Mouse (Mus musculus): ENCODE data around the gene Nat8f4.
"Not testable (repeated sequence)": the region's sequence is repeated elsewhere in the genome, so short reads cannot be mapped to it uniquely, and the experiment has no call there.

Nat8f4 gene

DNA sequence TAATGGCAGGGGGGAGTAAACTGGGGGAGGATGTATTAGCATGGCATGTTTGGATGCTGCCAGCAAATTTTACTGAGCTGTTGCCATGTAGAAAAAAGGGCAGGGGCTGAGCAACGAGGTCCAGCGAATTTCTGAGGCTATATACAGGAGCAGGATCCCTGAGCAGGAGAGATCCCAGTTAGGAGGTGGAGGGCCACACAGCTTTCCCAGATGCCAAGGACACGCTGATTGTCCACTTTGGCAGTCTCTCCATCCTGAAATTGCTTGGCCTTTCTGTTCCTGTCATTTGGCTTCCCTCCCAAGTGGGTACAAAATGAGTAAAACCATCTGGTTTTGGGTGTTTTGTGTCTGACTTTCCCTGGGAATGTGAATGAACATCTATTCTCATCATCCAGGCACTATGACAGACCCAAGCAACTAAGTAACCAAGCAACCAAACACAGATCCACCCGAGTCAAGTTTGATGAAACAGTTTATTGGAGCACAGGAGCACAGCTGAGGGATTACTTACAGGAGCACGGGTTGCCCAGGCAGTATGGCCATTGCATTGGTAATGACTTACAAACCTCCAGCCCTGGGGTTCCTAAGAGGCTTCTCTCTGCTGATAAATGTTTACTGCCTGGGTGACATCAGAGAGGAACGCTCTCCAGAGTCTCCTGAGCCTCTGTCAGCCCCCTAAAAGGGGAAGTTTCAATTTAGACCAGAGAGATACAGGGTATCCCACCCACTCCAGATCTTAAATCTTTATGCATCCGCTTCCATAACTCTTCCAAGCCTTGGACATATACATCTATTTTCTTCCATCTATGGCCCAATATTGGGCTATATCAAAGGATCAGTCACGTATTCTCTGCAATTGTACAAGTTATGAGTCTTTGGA lies 5.8 kb downstream of the Nat8f4 start:
- not testable (repeated sequence) for DNase-seq

DNA sequence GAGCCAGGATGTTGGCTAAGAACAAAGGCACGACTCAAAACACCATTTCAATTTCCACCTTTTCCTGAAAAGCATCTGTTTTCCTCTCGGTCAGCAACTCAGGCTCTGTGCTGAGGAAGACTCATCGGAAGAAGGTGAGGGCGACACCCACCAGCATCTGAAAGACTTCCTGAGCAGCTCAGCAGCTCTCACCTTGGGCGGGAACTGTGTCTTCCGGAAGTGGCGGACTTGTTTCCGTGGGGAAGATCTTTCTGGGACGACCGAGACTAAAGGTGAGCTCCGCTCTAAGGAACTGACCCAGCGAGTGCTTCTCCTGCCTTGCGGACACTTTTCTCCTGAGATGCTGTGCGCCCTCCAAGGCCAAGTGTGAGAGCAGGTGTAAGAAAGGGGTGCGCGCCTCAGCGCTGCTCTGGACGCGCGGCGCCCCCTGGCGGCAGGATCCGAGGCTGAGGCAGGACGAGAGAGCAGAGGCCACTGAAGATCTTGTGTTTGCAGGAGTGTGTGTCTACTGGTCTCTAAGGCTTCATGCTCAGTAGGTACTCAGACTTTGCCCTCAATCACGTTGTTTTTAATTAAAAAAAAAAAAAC lies 9.5 kb downstream of the Nat8f4 start:
- peak; percentile 30 for DNase-seq

DNA sequence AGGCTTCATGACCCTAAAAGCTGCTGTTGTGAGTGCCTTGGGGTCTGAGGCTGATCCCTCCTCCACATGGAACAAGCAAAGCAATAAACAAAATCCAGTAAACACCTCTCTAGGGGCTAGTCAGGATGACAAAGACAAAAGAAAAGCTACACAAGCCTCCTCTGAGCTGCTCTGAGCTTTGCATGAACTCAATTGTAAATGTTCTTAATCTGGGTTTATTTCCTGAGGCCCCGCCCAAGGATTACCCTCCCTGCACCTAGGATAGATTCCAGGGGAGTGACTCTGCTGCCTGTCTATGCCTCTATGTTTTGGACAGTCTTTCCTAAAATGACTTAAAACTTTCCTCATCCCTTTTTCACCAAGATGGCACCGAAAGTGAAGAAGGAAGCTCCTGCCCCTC lies 15.7 kb downstream of the Nat8f4 start:
- no peak for DNase-seq

DNA sequence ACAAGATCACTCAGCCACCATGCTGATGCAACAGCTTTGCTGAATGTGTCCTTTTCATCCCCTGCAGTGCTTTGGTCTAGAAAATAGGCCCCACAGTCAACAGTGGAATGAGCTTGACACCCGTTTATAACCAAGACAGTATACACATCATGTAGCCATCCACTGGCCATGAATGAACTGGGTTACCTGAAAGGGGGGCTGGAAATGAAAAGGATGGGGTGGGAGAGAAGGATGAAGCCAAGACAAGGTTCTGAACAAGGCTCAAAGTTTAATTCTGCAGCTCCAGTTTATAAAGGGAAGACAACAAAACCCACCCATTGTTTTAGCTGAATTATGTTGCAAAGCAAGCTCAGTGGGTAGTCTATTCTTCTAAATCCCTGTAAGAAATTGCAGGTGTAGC lies 20.4 kb downstream of the Nat8f4 start:
- no peak for DNase-seq

DNA sequence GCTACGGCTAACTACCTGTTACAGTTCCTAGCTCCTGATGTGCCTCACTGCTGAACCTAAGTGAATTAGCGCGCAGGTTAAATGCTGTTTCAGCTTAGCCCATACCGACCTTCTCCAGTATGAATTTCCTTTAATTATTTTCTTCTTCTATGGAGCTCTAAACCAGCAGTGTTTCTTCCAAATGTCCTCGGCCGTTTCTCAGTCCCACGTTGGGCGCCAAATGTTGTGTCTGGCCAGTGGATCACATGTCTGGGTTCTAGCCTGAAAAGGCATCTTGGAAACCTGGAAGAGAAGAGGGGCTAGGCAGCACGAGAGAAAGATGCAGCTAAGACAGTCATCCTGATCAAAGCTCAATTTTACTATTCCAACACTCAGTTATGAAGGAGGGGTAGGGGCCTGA lies 21.4 kb downstream of the Nat8f4 start:
- not testable (repeated sequence) for DNase-seq

DNA sequence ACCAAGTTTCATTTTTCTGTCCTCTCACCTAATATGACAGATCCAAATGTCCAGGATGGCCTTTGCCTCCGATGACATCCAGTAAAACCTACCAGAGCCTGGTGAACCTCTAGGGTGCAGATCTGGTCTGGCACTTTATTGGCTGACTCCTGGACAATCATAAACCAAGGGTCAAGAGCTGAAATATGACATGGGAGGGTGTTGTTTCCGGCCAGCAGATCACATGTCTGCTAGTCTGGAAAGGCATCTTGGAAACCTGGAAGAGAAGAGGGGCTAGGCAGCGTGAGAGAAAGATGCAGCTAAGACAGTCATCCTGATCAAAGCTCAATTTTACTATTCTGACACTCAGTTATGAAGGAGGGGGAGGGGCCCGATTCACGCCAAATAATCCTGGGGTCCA lies 35.7 kb downstream of the Nat8f4 start, which contains the start of gene Nat8f2:
TSS of gene Nat8f2 (minus strand) at position 153 of the 400 bp plus-strand sequence.
- DNase-seq, result not testable (repeated sequence)

DNA sequence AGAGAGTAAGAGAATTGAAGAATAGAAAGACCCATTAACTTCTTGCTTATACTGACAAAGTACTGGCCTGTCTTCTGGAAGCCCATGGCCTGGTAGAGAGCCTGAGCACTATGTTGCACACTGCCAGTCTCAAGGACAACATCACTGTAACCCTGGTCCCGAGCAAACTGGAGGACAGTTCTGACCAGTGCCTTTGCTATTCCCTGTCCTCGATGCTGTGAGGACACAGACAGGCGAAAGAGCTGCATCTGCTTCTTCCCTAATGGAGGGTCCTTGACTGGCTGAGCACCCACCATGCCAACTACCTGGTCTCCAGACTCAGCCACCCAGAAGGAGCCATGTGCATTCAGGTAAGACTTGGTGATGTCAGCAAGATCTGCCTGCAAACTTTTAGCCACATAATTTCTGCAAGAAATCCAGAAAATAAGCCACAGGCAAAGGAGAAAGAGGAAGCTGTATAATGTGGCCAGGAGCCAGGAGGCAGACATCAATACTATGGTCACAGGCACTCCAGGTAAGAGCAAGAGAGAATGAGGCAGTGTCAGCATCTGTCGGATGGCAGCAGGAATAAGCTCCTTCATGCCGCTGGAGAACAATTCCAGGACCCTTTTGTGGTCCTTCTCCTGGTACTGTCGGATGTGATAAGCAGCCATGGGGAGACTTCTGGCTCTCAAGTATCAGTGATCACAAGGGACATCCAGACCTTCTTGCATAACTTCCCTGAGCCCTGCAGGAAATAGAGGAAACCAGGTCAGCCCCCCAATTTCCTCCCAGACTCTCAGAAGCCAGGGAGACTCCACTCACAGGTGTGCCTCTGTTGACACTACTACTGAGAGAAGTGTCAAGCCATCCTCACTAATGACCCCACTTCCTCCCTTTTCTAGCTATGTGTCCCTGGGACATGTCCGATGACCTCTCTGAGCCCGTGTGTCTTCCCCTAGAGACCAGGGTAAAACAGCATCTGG lies 36.7 kb downstream of the Nat8f4 start:
- no peak for DNase-seq

DNA sequence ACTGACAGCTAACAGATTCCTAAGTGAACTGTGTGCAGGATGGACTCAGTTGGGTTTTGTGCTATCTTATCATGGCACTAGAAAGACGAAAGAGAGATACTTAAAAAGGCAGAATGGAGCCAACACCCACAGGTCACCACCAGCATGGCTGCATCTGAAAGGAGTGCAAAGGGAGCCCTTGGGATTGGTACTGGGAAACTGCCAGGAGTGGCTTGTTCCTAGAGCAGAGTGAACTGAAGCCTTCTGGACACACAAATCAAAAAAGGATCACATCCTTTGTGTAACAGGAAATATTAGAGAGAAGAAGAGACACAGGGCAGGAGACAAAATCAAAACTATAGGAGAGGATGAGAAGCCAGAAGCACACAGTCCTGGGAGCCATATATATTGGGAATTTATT lies 37.7 kb downstream of the Nat8f4 start:
- DNase-seq, result not testable (repeated sequence)

DNA sequence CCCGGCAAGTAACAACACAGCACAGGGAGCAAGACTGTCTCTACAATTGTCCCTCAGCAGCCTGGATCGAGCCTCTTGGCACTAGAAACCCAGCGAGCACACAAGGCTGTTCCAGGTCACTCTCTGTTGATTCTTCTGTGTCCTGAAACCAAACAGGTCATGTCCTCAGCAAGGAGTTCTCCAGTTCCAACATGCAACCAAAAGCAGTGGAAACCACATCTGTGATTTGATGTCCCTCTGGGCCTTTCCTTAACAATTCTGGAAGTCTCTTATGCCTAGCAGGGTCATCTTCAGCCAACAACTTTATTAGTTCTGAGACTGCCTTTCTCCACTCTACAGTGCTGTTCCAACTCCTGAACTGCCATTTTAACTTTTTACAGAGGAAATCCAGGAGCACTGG lies 38.5 kb downstream of the Nat8f4 start:
- not testable (repeated sequence) for DNase-seq

DNA sequence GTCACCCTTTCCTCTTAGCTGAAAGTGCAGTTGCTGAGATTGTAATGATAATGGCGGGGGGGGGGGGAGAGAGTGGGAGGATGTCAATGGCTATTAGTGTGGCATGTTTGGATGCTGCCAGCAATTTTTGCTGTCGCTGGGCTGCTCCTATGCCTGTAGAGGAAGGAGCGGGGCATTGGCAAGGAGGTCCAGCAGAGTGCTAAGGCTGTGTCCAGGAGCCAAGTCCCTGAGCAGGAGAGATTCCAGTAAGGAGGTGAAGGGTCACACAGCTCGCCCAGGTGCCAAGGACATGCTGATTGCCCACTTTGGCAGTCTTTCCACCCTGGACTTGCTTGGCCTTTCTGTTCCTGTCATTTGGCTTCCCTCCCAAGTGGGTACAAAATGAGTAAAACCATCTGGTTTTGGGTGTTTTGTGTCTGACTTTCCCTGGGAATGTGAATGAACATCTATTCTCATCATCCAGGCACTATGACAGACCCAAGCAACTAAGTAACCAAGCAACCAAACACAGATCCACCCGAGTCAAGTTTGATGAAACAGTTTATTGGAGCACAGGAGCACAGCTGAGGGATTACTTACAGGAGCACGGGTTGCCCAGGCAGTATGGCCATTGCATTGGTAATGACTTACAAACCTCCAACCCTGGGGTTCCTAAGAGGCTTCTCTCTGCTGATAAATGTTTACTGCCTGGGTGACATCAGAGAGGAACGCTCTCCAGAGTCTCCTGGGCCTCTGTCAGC lies 39.6 kb downstream of the Nat8f4 start:
- not testable (repeated sequence) for DNase-seq

DNA sequence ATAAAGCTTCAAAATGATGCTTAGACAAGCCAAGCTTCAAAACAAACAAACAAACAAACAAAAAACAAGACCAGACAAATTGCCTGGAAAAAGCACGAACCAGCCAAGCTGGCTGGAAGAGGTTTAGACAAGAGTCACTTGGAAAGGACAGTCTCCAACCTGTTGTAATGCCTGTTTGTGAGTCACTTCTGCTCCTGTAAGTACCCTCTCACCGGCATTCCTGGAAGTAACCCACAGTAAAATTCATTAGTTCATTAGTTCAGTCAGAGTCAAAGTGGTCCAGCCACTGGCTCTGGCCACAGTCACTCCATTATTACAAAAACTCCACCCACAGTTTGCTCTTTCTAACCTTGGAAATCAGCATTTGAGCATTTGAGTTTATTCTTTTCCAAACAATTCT lies 40.8 kb downstream of the Nat8f4 start:
- DNase-seq, result no peak

DNA sequence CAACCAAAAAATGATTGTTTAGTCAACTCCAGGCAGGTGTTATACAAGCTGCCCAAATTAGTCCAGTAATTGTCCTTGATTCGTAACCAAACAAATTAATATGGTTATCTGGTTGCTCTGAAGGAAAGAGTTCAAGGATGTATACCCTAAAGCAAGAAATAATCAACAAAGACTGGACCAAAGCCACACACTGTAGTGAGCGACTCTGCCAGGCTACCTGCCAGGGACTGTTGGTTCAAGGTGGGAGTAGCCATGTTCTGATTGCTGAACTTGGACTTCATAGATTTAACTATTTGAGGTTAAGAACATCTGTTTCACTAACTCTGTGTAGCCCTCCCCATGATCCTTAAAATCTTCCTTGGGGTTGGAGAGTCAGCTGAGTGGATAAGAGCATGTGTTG lies 41.5 kb downstream of the Nat8f4 start:
- no peak for DNase-seq

DNA sequence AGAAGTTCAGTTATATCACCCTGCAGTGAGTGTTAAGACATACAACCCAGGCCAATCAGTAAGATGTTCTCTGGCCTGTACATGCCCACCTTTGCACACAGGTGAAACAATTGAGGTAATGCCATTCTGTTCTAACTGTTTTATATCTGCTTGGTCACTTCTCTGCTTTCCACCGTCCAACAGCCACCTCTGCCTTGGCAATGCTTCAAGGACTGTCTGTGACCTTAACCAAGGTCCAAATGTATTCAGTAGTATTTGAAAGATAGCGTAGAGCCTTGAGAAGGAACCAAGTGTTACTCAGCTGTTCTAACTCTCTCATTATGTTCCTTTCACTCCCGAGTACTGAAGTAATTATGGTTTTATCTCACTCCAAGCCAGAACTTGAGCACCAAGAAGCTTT lies 42.1 kb downstream of the Nat8f4 start:
- DNase-seq, result no peak

DNA sequence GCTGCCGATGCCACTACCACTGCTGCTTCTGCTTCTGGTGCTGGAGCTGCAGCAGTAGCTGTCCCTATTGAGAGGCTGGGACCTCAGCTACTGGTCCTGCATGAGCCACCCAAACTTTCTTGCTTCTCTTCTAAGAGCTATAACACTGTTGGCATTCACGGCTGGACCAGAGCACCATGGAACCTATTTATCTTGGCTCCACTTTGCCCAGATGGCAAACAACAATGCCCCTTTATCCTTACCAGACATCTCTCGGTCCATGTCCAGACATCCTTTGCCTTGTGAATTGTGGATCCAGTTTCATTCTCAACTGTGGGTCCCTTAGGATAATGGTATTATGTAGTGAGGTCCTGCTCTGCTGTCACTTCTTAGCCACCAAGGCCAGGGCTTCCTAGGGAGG lies 43.4 kb downstream of the Nat8f4 start:
- DNase-seq, result no peak

DNA sequence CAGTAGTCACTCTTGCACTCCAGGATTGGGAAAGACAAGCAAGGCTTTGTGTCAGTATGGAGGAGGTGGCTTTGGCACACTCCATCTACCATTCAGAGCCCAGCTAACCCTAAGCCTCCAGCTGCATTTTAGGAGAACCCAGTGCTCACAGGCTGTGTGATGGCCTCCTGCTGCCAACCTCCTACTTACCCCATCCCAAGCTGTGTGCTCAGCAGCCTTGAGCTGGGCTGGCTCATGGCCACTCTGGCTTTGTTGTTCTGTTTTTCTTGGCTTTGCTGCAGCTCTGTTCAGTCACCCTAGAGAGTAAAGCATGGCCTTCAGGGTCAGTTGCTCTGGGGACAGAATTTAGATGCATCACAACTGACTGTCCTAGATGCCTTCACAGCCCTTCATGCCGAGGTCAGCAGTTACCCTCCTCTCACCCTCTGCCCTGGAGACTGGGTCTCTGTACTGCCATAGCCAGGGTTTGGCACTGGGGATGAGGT lies 48.4 kb downstream of the Nat8f4 start:
- no peak for DNase-seq

DNA sequence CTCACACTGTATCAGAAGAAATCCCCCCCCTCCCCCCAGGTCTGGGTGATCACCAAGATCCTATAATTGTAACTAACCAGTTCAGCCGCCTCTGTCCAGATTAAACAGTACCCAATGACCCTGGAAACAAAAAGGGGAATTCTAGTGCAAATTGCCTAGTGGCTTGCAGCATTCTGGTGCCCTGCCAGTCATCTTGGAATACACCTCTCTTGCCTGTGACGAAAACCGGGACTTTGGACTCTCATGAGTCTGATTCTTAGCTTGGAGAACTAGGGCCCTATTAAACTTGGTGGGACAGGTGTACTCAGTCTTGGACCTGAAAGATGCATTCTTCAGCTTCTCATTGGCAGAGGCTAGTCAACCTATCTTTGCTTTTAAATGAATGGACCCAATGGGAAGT lies 51.2 kb downstream of the Nat8f4 start:
- no peak for DNase-seq

DNA sequence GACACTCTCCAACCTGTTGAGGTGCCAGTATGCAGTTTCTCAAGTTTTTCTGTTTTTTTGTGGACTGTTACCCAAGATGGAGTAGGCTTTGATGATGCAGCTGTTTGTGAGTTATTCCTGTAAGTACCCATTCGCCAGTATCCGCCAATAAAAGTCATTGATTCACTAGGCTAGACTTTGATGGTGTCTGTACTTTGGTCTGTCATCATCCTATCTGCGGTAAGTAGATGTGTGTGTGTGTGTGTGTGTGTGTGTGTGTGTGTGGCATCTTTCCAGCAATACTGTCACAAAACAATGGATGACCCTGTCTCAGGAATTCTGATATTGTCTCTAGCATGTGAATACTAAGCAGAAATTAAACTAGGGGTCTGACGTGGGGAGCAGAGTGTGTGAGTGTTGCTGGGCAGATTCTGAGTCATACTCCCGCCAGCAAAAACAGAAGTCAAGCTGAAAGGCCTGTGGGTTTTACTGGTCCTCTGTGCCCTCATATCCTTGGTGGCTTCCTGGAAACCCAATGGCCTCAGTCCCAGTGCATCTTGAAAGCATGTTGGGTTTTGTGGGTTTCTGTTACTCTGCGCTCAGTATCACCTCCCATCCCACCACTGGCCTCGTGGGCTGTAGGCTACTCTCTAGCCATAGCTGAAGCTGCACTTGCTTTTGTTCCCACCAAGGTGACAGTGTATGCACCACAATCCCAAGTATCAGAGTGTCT lies 53.5 kb downstream of the Nat8f4 start:
- DNase-seq, result no peak

DNA sequence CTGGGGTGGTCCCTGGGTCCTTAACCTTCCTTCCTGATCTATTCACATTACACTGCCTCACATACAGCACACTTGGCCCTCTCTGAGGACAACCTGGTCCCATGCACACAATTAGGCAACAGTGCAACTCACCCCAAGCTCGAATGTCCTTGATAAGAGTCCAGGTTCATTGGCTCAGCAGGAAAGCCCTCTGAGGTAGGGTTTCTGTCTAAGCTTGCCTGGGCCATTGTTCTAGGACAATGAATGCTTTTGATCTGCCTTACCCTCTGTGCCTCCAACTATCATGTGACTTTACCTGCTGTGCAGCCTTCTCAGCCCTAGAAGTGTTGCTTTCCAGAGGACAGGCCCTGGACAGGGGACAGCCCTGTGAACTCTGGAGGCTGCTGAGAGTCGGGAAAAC lies 55.4 kb downstream of the Nat8f4 start:
- DNase-seq, result no peak
